Mouse (Mus musculus): ENCODE data around the gene Neurl1a. TPM values are rescaled to one million over a fixed set of nuclear protein-coding genes. Genes with fewer than 3 reads are reported as not detected.

Neurl1a gene
- total RNA-seq, 2 experiments from 2014 or later, result 24.8 to 27.3 TPM

- DNase-seq (ENCODE audit: low spot score in 2 of 2), result no peak
These were observed 103.4 kb downstream of the Neurl1a start for GRCm38 (mm10) chr19:47282050-47282454.

GRCm38 (mm10) chr19:47282688-47283215 is 104.1 kb downstream of the Neurl1a start:
- no peak for DNase-seq (ENCODE audit: low spot score in 2 of 2)

GRCm38 (mm10) chr19:47285581-47285980 is 107.0 kb downstream of the Neurl1a start:
- DNase-seq (ENCODE audit: low spot score in 2 of 2), result no peak

GRCm38 (mm10) chr19:47286886-47287450 is 108.3 kb downstream of the Neurl1a start:
- DNase-seq (ENCODE audit: low spot score in 2 of 2), result no peak

GRCm38 (mm10) chr19:47291307-47292080 is 112.9 kb downstream of the Neurl1a start:
- DNase-seq (ENCODE audit: low spot score in 2 of 2), result no peak

GRCm38 (mm10) chr19:47292451-47292951 is 113.9 kb downstream of the Neurl1a start:
- DNase-seq (ENCODE audit: low spot score in 2 of 2), result no peak

GRCm38 (mm10) chr19:47298100-47298499 is 119.5 kb downstream of the Neurl1a start:
- no peak for DNase-seq (ENCODE audit: low spot score in 2 of 2)

GRCm38 (mm10) chr19:47301303-47302190 is 122.9 kb downstream of the Neurl1a start:
- no peak for DNase-seq (ENCODE audit: low spot score in 2 of 2)

GRCm38 (mm10) chr19:47302191-47302852 is 123.7 kb downstream of the Neurl1a start:
- no peak for DNase-seq (ENCODE audit: low spot score in 2 of 2)

- DNase-seq (ENCODE audit: low spot score in 2 of 2), result no peak
These were observed 124.5 kb downstream of the Neurl1a start for GRCm38 (mm10) chr19:47303128-47303527.

- no peak for DNase-seq (ENCODE audit: low spot score in 2 of 2)
These were observed 125.6 kb downstream of the Neurl1a start for GRCm38 (mm10) chr19:47304170-47304745.

- DNase-seq (ENCODE audit: low spot score in 2 of 2), result no peak
These were observed 126.8 kb downstream of the Neurl1a start for GRCm38 (mm10) chr19:47305401-47305800.

- DNase-seq (ENCODE audit: low spot score in 2 of 2), result no peak
These were observed 127.7 kb downstream of the Neurl1a start for GRCm38 (mm10) chr19:47306128-47306916.

- DNase-seq (ENCODE audit: low spot score in 2 of 2), result no peak
These were observed 128.3 kb downstream of the Neurl1a start for GRCm38 (mm10) chr19:47306917-47307315.

Small RNAs within 50 kb of the gene (microRNA-seq; reads per million reads assigned to microRNA genes)
- not detected for gene Mir6995

Other genes with a start within 250 kb of the Neurl1a start
- gene Ina, start 164.1 kb upstream of the Neurl1a start, total RNA-seq (2021), result 10 to 100 TPM; 15.5 to 23.5 TPM
- gene Nt5c2, start 163.7 kb upstream of the Neurl1a start, total RNA-seq (2021), result 100 to 1,000 TPM; 106 to 107 TPM
- 10 to 100 TPM; 13.9 to 16.8 TPM for gene Pcgf6, start 127.9 kb upstream of the Neurl1a start, total RNA-seq (2021)
- 1 to 10 TPM; 5.1 to 5.6 TPM for gene Taf5, start 111.1 kb upstream of the Neurl1a start, total RNA-seq (2021)
- 100 to 1,000 TPM; 584 to 643 TPM for gene Usmg5, start 88.2 kb upstream of the Neurl1a start, total RNA-seq (2021)
- 10 to 100 TPM; 25.1 to 28.2 TPM for gene Pdcd11, start 88.1 kb upstream of the Neurl1a start, total RNA-seq (2021)
- 1 to 10 TPM; 5.3 to 5.4 TPM for gene Calhm2, start 40.5 kb upstream of the Neurl1a start, total RNA-seq (2021)
- gene Calhm1, start 34.6 kb upstream of the Neurl1a start, total RNA-seq (2021), result not detected
- not detected for gene Calhm3, start 21.1 kb upstream of the Neurl1a start, total RNA-seq (2021)